Mouse (Mus musculus): ENCODE data around the gene Plekhh3. TPM values are rescaled to one million over a fixed set of nuclear protein-coding genes. Genes with fewer than 3 reads are reported as not detected.

The Plekhh3 gene
- polyA plus RNA-seq, 1 experiment from 2014 or later: 12.8 TPM

Small RNA genes lying within 50 kb of the gene (microRNA-seq; reads per million reads assigned to microRNA genes)
- gene Gm27626: not detected

Other genes starting within 250 kb of the Plekhh3 start
- 51.8 and 53.3 TPM in 2 replicates for gene Stat3, start 231.8 kb downstream of the Plekhh3 start, polyA plus RNA-seq (2014; fragmentation: Nextera tagmentation; extraction: Ambion mirVana)
- gene Cavin1, start 200.5 kb downstream of the Plekhh3 start, polyA plus RNA-seq (2014; fragmentation: Nextera tagmentation; extraction: Ambion mirVana): 200 and 204 TPM in 2 replicates
- gene Atp6v0a1, start 161.9 kb downstream of the Plekhh3 start, polyA plus RNA-seq (2014; fragmentation: Nextera tagmentation; extraction: Ambion mirVana): 54.8 and 57.2 TPM in 2 replicates
- gene Naglu, start 101.3 kb downstream of the Plekhh3 start, polyA plus RNA-seq (2014; fragmentation: Nextera tagmentation; extraction: Ambion mirVana): 12.5 and 13.0 TPM in 2 replicates
- 0.30 TPM in 1 of 2 replicates, not detected in the other for gene Hsd17b1, start 92.9 kb downstream of the Plekhh3 start, polyA plus RNA-seq (2014; fragmentation: Nextera tagmentation; extraction: Ambion mirVana)
- gene Coasy, start 88.8 kb downstream of the Plekhh3 start, polyA plus RNA-seq (2014; fragmentation: Nextera tagmentation; extraction: Ambion mirVana): 27.4 and 31.4 TPM in 2 replicates
- 32.4 and 35.7 TPM in 2 replicates for gene Mlx, start 84.1 kb downstream of the Plekhh3 start, polyA plus RNA-seq (2014; fragmentation: Nextera tagmentation; extraction: Ambion mirVana)
- gene Psmc3ip, start 75.9 kb downstream of the Plekhh3 start, polyA plus RNA-seq (2014; fragmentation: Nextera tagmentation; extraction: Ambion mirVana): 22.8 and 22.9 TPM in 2 replicates
- 6.7 and 8.0 TPM in 2 replicates for gene Retreg3, start 51.5 kb downstream of the Plekhh3 start, polyA plus RNA-seq (2014; fragmentation: Nextera tagmentation; extraction: Ambion mirVana)
- gene Tubg1, start 51.4 kb downstream of the Plekhh3 start, polyA plus RNA-seq (2014; fragmentation: Nextera tagmentation; extraction: Ambion mirVana): 63.1 and 68.6 TPM in 2 replicates
- gene Tubg2, start 15.4 kb downstream of the Plekhh3 start, polyA plus RNA-seq (2014; fragmentation: Nextera tagmentation; extraction: Ambion mirVana): 4.1 and 4.4 TPM in 2 replicates
- gene Cntnap1, start 828 bp downstream of the Plekhh3 start, polyA plus RNA-seq (2014; fragmentation: Nextera tagmentation; extraction: Ambion mirVana): 0.69 and 1.1 TPM in 2 replicates
- 0.30 TPM in 1 of 2 replicates, not detected in the other for gene Ccr10, start 4.1 kb upstream of the Plekhh3 start, polyA plus RNA-seq (2014; fragmentation: Nextera tagmentation; extraction: Ambion mirVana)
- 13.6 and 16.6 TPM in 2 replicates for gene Ezh1, start 55.1 kb upstream of the Plekhh3 start, polyA plus RNA-seq (2014; fragmentation: Nextera tagmentation; extraction: Ambion mirVana)
- gene Ramp2, start 74.7 kb upstream of the Plekhh3 start, polyA plus RNA-seq (2014; fragmentation: Nextera tagmentation; extraction: Ambion mirVana): 272 and 281 TPM in 2 replicates
- 111 and 123 TPM in 2 replicates for gene Vps25, start 82.4 kb upstream of the Plekhh3 start, polyA plus RNA-seq (2014; fragmentation: Nextera tagmentation; extraction: Ambion mirVana)
- gene Wnk4, start 89.2 kb upstream of the Plekhh3 start, polyA plus RNA-seq (2014; fragmentation: Nextera tagmentation; extraction: Ambion mirVana): 5.8 and 9.5 TPM in 2 replicates
- 0.51 and 1.1 TPM in 2 replicates for gene Cntd1, start 107.7 kb upstream of the Plekhh3 start, polyA plus RNA-seq (2014; fragmentation: Nextera tagmentation; extraction: Ambion mirVana)
- 188 and 203 TPM in 2 replicates for gene Coa3, start 107.8 kb upstream of the Plekhh3 start, polyA plus RNA-seq (2014; fragmentation: Nextera tagmentation; extraction: Ambion mirVana)
- 134 and 149 TPM in 2 replicates for gene Becn1, start 130.9 kb upstream of the Plekhh3 start, polyA plus RNA-seq (2014; fragmentation: Nextera tagmentation; extraction: Ambion mirVana)
- gene Psme3, start 144.9 kb upstream of the Plekhh3 start, polyA plus RNA-seq (2014; fragmentation: Nextera tagmentation; extraction: Ambion mirVana): 62.5 and 66.5 TPM in 2 replicates
- gene Aoc2, start 153.7 kb upstream of the Plekhh3 start, polyA plus RNA-seq (2014; fragmentation: Nextera tagmentation; extraction: Ambion mirVana): 0.55 and 0.84 TPM in 2 replicates
- 1.4 and 1.9 TPM in 2 replicates for gene Aoc3, start 159.3 kb upstream of the Plekhh3 start, polyA plus RNA-seq (2014; fragmentation: Nextera tagmentation; extraction: Ambion mirVana)
- gene G6pc, start 196.2 kb upstream of the Plekhh3 start, polyA plus RNA-seq (2014; fragmentation: Nextera tagmentation; extraction: Ambion mirVana): not detected in 2 replicates
- 42.2 and 45.4 TPM in 2 replicates for gene Aarsd1, start 246.3 kb upstream of the Plekhh3 start, polyA plus RNA-seq (2014; fragmentation: Nextera tagmentation; extraction: Ambion mirVana)